Mouse (Mus musculus) ovary, postnatal 36 days (tissue): ENCODE measurements around the gene Patj.

ENCODE experiments used
- DNase-seq: peaks from one replicate; pipeline ENCODE4 v3.0.0; 2022; ENCODE audit warnings: low spot score, mixed read lengths

Gene Patj

DNA sequence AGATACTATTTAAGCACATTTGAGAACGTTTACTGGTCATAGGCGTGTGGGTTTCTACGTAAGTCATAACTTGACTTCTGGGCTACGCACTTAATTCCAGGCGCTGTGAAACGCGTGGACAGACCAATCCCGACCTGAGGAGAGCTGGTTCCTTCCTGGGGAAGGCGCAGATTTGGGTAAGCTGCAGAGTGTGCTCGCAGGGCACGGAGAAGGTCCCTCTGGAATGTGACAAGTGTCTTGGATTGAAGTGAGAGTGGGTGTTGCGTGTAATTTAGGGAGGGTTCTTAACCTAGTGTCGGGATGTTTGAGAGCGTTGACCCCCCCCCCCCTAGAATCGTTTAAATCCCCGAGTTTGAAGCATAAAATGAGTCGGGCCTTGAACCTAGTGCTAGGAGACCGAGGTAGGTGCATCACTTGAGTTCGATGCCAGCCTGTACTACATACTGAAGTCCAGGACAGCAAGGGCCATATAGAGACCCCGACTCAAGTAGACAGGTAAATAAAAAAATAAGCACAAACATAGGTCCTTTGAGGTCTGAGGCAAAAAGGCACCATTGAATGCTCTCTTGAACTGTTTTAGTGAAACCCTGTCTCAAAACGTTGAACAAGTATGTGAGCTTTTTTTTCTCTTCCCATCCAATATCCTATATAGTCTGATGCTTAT lies 331.8 kb downstream of the Patj start:
- DNase-seq: no peak

GRCm38 (mm10) chr4:98727959-98728347 lies 332.4 kb downstream of the Patj start:
- no peak for DNase-seq

- no peak for DNase-seq
Observed at GRCm38 (mm10) chr4:98728716-98729115, 333.1 kb downstream of the Patj start.

- no peak for DNase-seq
Observed at GRCm38 (mm10) chr4:98733660-98734059, 338.1 kb downstream of the Patj start.

GRCm38 (mm10) chr4:98739753-98740152 lies 344.2 kb downstream of the Patj start:
- no peak for DNase-seq

DNA sequence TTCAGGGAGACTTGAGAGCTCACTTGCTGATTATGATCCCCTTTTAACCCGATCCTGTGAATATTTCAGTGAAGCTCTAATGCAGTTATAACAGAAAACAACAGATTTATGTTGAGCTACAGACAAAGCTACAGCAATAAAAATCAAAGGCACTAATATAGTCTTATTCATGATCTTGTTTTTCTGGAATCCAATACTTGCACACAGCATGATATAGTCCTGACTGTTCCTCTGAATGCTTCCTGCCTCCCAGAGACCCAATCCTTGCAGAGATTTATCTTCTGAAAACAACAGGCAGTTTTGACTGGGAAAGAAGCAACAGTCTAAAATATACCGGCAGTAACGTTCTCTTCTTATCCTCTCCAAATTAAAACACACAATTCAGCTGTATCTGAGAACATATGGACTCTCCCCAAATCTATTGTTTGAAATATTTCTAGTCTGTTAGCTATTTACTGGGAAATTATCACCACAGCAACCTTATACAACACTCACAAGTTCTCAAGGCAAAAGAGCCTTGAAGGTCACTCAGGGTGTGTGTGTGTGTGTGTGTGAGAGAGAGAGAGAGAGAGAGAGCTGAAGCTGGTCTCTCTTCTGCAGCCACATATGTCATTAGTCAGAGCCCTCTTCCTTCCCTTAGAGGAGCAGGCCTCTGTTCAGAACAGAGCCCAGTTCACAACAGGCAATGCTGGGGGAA lies 347.8 kb downstream of the Patj start:
- DNase-seq: no peak

DNA sequence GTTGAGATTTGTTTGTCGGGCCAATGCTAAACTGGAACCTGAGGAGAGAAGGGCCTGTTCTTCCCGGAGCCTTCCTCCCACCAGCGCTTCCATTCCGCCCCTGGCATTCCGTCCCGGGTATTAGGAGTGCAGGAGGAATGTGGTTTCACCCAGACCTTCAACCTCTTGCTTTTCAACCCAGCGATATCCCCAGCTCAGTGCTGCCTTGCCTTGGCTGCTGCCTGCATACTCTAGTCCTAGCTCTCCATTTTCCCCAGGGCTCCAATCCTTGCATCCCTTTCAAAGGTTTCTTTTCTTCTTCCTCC lies 348.3 kb downstream of the Patj start:
- peak; percentile 55 for DNase-seq

- DNase-seq: no peak
Observed at GRCm38 (mm10) chr4:98754456-98754855, 358.9 kb downstream of the Patj start.

DNA sequence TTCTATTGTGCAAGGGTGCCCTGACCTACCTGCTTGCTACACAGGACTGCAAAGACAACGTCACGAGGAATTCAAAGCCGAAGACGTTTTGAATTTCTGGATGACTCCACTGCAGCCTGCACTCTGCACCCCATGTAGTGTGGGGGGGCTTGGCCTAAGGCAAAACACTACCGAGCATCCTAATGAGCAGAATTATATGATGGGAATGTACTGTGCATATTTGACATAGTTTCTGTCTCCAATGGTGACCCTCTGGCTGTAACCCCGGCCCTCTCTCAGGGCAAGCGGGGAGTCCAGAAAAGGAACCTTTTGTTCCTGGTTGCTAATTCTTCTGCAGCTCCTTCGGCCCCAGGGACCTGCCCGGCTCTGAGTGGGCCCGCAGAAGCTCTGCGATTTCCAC lies 360.6 kb downstream of the Patj start:
- no peak for DNase-seq

DNA sequence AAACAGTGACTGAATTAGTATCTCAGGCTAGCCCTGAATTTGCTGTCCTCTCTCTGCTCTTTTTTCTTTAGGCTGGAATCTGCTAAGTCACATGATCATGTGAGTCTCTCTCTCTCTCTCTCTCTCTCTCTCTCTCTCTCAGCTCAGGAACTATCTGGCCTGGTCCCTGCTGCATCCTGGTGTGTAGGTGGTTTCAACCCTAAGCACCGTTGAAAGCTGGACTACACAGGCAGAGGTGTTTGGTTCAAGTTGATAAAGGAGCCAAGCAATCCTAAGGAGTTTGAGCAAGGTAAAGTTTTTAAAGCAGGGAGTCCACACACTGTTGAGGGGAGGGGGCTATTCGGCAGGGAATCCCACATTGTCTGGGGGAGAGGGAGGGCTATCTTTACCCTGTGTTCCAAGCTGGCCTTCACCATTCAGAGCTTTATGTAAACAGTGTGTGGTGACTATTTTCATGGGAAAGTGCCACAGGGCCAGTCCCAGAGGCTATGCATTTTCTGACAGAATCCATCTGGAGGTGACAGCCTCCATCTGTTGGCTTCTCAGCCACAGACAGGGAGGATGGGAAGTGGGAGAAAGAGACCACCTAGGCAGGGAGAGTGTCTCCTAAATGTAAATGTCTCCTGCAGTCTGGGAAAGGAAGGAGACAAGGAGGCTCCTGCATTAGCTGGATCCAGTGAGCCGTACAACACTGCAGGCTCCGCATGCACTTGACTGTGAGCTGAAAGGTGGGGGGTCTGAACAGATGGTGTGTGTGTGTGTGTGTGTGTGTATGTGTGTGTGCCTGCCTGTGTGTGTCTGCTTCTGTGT lies 362.6 kb downstream of the Patj start:
- no peak for DNase-seq

DNA sequence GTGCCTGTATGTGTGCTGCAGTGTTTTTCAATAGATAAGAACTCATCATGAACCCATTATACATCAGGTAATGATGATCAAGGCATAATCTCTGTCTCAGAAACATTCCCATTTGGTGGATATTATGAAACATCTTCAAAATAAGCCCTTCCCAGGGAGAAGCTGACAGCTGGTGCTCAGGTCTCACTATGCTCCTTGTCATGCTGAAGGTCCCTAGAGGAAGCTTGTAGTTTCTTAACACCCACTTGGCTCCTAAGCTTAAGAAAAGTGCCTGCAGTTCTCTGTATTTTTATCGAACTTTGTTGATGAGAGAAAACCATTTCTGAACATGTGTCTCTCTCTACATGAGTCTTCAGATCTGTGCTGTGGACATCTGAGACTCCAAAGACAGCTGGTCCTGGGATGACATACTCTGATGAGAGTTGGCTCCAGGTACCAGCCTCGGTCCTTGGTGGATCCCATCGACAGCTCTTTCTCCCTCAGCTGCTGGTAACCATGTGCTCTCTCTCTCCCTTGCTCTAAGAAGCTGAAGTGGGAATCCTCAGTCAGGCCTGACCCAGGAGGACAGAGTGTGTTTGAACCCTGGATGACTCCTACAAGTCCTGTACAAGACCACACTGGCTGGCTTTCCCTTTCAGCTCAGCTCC lies 363.4 kb downstream of the Patj start:
- no peak for DNase-seq

- DNase-seq: no peak
Observed at GRCm38 (mm10) chr4:98767134-98768133, 371.8 kb downstream of the Patj start.
